Mouse (Mus musculus): ENCODE data around the gene Scaf4. TPM values are rescaled to one million over a fixed set of nuclear protein-coding genes. Genes with fewer than 3 reads are reported as not detected.

Gene Scaf4
- polyA plus RNA-seq, 1 experiment: 19.6 TPM

- no peak for DNase-seq (ENCODE audit: low read depth, low spot score)
- WGBS: 28% methylated on average over 8 of the region's 8 CpGs
These were observed 106.9 kb downstream of the Scaf4 start for GRCm38 (mm10) chr16:90177425-90177824.

- 74% methylated on average over 10 of the region's 10 CpGs for WGBS
- DNase-seq (ENCODE audit: low read depth, low spot score): no peak
These were observed 107.8 kb downstream of the Scaf4 start for GRCm38 (mm10) chr16:90176472-90176871.

Other genes with a start within 250 kb of the Scaf4 start
- gene Tiam1, start 140.7 kb downstream of the Scaf4 start, polyA plus RNA-seq (2012; rRNA removed): 2.8 and 3.3 TPM in 2 replicates
- 371 and 473 TPM in 2 replicates for gene Sod1, start 63.7 kb downstream of the Scaf4 start, polyA plus RNA-seq (2012; rRNA removed)
- 2.1 and 2.5 TPM in 2 replicates for gene Hunk, start 101.5 kb upstream of the Scaf4 start, polyA plus RNA-seq (2012; rRNA removed)